Mouse (Mus musculus) thymus, adult 2 months (tissue): ENCODE results near the gene Iscu.

Source experiments
- CTCF ChIP-seq: fragments of 200-500 bp; IDR thresholded peaks from 2 replicates; pipeline ENCODE4 v1.5.1; 2012; ENCODE audit warnings: mild to moderate bottlenecking, control low read depth, low read length, moderate library complexity, borderline replicate concordance; ENCODE audit not compliant: control insufficient read depth, poor library complexity, insufficient read depth; ENCODE audit errors: extremely low read depth
- POLR2A ChIP-seq: fragments of 200-500 bp; IDR thresholded peaks from 2 replicates; pipeline ENCODE4 v1.6.1; 2012; ENCODE audit warnings: mild to moderate bottlenecking, low read length, control low read depth, moderate library complexity; ENCODE audit not compliant: control insufficient read depth, poor library complexity, insufficient read depth; ENCODE audit errors: extremely low read depth

- TF ChIP-seq CTCF (no peak), POLR2A (no peak)
Measured at GRCm38 (mm10) chr5:113807712-113808111, 35.2 kb downstream of the Iscu start.
